Mouse (Mus musculus): ENCODE data around the gene Adgrf1.

Gene Adgrf1

GRCm38 (mm10) chr17:43362362-43362761 lies 92.2 kb downstream of the Adgrf1 start:
- CTCF ChIA-PET: no interaction called here

- CTCF ChIA-PET: no interaction called here
These were observed 92.8 kb downstream of the Adgrf1 start for GRCm38 (mm10) chr17:43362881-43363280.

GRCm38 (mm10) chr17:43363921-43364320 lies 93.8 kb downstream of the Adgrf1 start:
- CTCF ChIA-PET: no interaction called here

GRCm38 (mm10) chr17:43365297-43365696 lies 95.2 kb downstream of the Adgrf1 start:
- CTCF ChIA-PET: no interaction called here

GRCm38 (mm10) chr17:43366486-43366885 lies 96.4 kb downstream of the Adgrf1 start:
- CTCF ChIA-PET: no interaction called here

GRCm38 (mm10) chr17:43368171-43368576 lies 98.0 kb downstream of the Adgrf1 start:
- CTCF ChIA-PET: no interaction called here

GRCm38 (mm10) chr17:43372604-43373003 lies 102.5 kb downstream of the Adgrf1 start:
- CTCF ChIA-PET: no interaction called here

GRCm38 (mm10) chr17:43374020-43374419 lies 103.9 kb downstream of the Adgrf1 start:
- CTCF ChIA-PET: no interaction called here

Measured in spleen, embryonic (tissue).